Mouse (Mus musculus): ENCODE measurements around the gene Ciz1. TPM values are rescaled to one million over a fixed set of nuclear protein-coding genes. Genes with fewer than 3 reads are reported as not detected.

The Ciz1 gene
- polyA plus RNA-seq, 1 experiment: 34.3 TPM

GRCm38 (mm10) chr2:32324322-32324721 lies 27.8 kb upstream of the Ciz1 start:
- H3K4me1 ChIP-seq (ENCODE audit: control insufficient read depth, insufficient read depth, low read length): peaks cover 1% of the 10 kb centered on the region
- H3K36me3 ChIP-seq (ENCODE audit: control insufficient read depth, insufficient read depth, low read length, poor library complexity, severe bottlenecking): no peaks in the 10 kb centered on the region
- H3K4me3 ChIP-seq (ENCODE audit: low read depth, low read length): no peak overlapping the region
- no peaks in the 10 kb centered on the region for H3K9me3 ChIP-seq (replicated peaks; ENCODE audit: control insufficient read depth, insufficient read depth, low read length, poor library complexity, severe bottlenecking)
- H3K27ac ChIP-seq (ENCODE audit: insufficient read depth, low read length): no peak overlapping the region
- TF ChIP-seq POLR2A (IDR thresholded peaks at IDR 0.05; ENCODE audit: insufficient read depth, low read length) (no peak), CTCF (IDR thresholded peaks at IDR 0.05; ENCODE audit: low read depth, low read length) (peak; percentile 56), EP300 (IDR thresholded peaks at IDR 0.05; ENCODE audit: insufficient read depth, low read depth, low read length) (no peak)
- no peaks in the 10 kb centered on the region for H3K27me3 ChIP-seq (ENCODE audit: control insufficient read depth, insufficient read depth, low read length, poor library complexity, severe bottlenecking)
- no peak overlapping the region for H3K9ac ChIP-seq (ENCODE audit: low read depth, poor library complexity, severe bottlenecking)

- no peaks in the 10 kb centered on the region for H3K36me3 ChIP-seq (ENCODE audit: control insufficient read depth, insufficient read depth, low read length, poor library complexity, severe bottlenecking)
- H3K4me3 ChIP-seq (ENCODE audit: low read depth, low read length): no peak overlapping the region
- no peak overlapping the region for H3K27ac ChIP-seq (ENCODE audit: insufficient read depth, low read length)
- H3K4me1 ChIP-seq (ENCODE audit: control insufficient read depth, insufficient read depth, low read length): peaks cover 1% of the 10 kb centered on the region
- TF ChIP-seq EP300 (IDR thresholded peaks at IDR 0.05; ENCODE audit: insufficient read depth, low read depth, low read length): no peak
- H3K9ac ChIP-seq (ENCODE audit: low read depth, poor library complexity, severe bottlenecking): no peak overlapping the region
- no peaks in the 10 kb centered on the region for H3K27me3 ChIP-seq (ENCODE audit: control insufficient read depth, insufficient read depth, low read length, poor library complexity, severe bottlenecking)
- H3K9me3 ChIP-seq (replicated peaks; ENCODE audit: control insufficient read depth, insufficient read depth, low read length, poor library complexity, severe bottlenecking): no peaks in the 10 kb centered on the region
These were observed 26.8 kb upstream of the Ciz1 start for GRCm38 (mm10) chr2:32325342-32325741.

GRCm38 (mm10) chr2:32327200-32327599 lies 24.9 kb upstream of the Ciz1 start:
- TF ChIP-seq EP300 (IDR thresholded peaks at IDR 0.05; ENCODE audit: insufficient read depth, low read depth, low read length): no peak
- H3K27ac ChIP-seq (ENCODE audit: insufficient read depth, low read length): no peak overlapping the region
- no peaks in the 10 kb centered on the region for H3K9me3 ChIP-seq (replicated peaks; ENCODE audit: control insufficient read depth, insufficient read depth, low read length, poor library complexity, severe bottlenecking)
- H3K9ac ChIP-seq (ENCODE audit: low read depth, poor library complexity, severe bottlenecking): no peak overlapping the region
- H3K27me3 ChIP-seq (ENCODE audit: control insufficient read depth, insufficient read depth, low read length, poor library complexity, severe bottlenecking): no peaks in the 10 kb centered on the region
- no peaks in the 10 kb centered on the region for H3K36me3 ChIP-seq (ENCODE audit: control insufficient read depth, insufficient read depth, low read length, poor library complexity, severe bottlenecking)
- H3K4me3 ChIP-seq (ENCODE audit: low read depth, low read length): no peak overlapping the region
- H3K4me1 ChIP-seq (ENCODE audit: control insufficient read depth, insufficient read depth, low read length): peaks cover 1% of the 10 kb centered on the region

- TF ChIP-seq POLR2A (IDR thresholded peaks at IDR 0.05; ENCODE audit: insufficient read depth, low read length): no peak
- TF ChIP-seq CTCF (IDR thresholded peaks at IDR 0.05; ENCODE audit: low read depth, low read length): no peak
- no peak for TF ChIP-seq EP300 (IDR thresholded peaks at IDR 0.05; ENCODE audit: insufficient read depth, low read depth, low read length)
- no peak overlapping the region for H3K9ac ChIP-seq (ENCODE audit: low read depth, poor library complexity, severe bottlenecking)
- peaks cover 1% of the 10 kb centered on the region for H3K4me1 ChIP-seq (ENCODE audit: control insufficient read depth, insufficient read depth, low read length)
- H3K4me3 ChIP-seq (ENCODE audit: low read depth, low read length): no peak overlapping the region
- no peaks in the 10 kb centered on the region for H3K27me3 ChIP-seq (ENCODE audit: control insufficient read depth, insufficient read depth, low read length, poor library complexity, severe bottlenecking)
- H3K27ac ChIP-seq (ENCODE audit: insufficient read depth, low read length): no peak overlapping the region
- H3K9me3 ChIP-seq (replicated peaks; ENCODE audit: control insufficient read depth, insufficient read depth, low read length, poor library complexity, severe bottlenecking): no peaks in the 10 kb centered on the region
- H3K36me3 ChIP-seq (ENCODE audit: control insufficient read depth, insufficient read depth, low read length, poor library complexity, severe bottlenecking): no peaks in the 10 kb centered on the region
These were observed 23.1 kb upstream of the Ciz1 start for GRCm38 (mm10) chr2:32328911-32329460.

GRCm38 (mm10) chr2:32329531-32329930 lies 22.6 kb upstream of the Ciz1 start:
- no peak overlapping the region for H3K4me3 ChIP-seq (ENCODE audit: low read depth, low read length)
- H3K4me1 ChIP-seq (ENCODE audit: control insufficient read depth, insufficient read depth, low read length): peaks cover 1% of the 10 kb centered on the region
- TF ChIP-seq POLR2A (IDR thresholded peaks at IDR 0.05; ENCODE audit: insufficient read depth, low read length) (no peak), CTCF (IDR thresholded peaks at IDR 0.05; ENCODE audit: low read depth, low read length) (no peak), EP300 (IDR thresholded peaks at IDR 0.05; ENCODE audit: insufficient read depth, low read depth, low read length) (no peak)
- no peak overlapping the region for H3K27ac ChIP-seq (ENCODE audit: insufficient read depth, low read length)
- H3K9me3 ChIP-seq (replicated peaks; ENCODE audit: control insufficient read depth, insufficient read depth, low read length, poor library complexity, severe bottlenecking): no peaks in the 10 kb centered on the region
- H3K27me3 ChIP-seq (ENCODE audit: control insufficient read depth, insufficient read depth, low read length, poor library complexity, severe bottlenecking): no peaks in the 10 kb centered on the region
- no peaks in the 10 kb centered on the region for H3K36me3 ChIP-seq (ENCODE audit: control insufficient read depth, insufficient read depth, low read length, poor library complexity, severe bottlenecking)
- H3K9ac ChIP-seq (ENCODE audit: low read depth, poor library complexity, severe bottlenecking): no peak overlapping the region

- H3K27ac ChIP-seq (ENCODE audit: insufficient read depth, low read length): no peak overlapping the region
- no peak for TF ChIP-seq CTCF (IDR thresholded peaks at IDR 0.05; ENCODE audit: low read depth, low read length)
- no peak for TF ChIP-seq EP300 (IDR thresholded peaks at IDR 0.05; ENCODE audit: insufficient read depth, low read depth, low read length)
- no peak for TF ChIP-seq POLR2A (IDR thresholded peaks at IDR 0.05; ENCODE audit: insufficient read depth, low read length)
- no peak overlapping the region for H3K4me3 ChIP-seq (ENCODE audit: low read depth, low read length)
- H3K27me3 ChIP-seq (ENCODE audit: control insufficient read depth, insufficient read depth, low read length, poor library complexity, severe bottlenecking): no peaks in the 10 kb centered on the region
- H3K9ac ChIP-seq (ENCODE audit: low read depth, poor library complexity, severe bottlenecking): no peak overlapping the region
- no peaks in the 10 kb centered on the region for H3K9me3 ChIP-seq (replicated peaks; ENCODE audit: control insufficient read depth, insufficient read depth, low read length, poor library complexity, severe bottlenecking)
- no peaks in the 10 kb centered on the region for H3K36me3 ChIP-seq (ENCODE audit: control insufficient read depth, insufficient read depth, low read length, poor library complexity, severe bottlenecking)
- H3K4me1 ChIP-seq (ENCODE audit: control insufficient read depth, insufficient read depth, low read length): peaks cover 1% of the 10 kb centered on the region
These were observed 20.0 kb upstream of the Ciz1 start for GRCm38 (mm10) chr2:32332159-32332558.
